Comparison of ENCODE assay signal across 14 mouse cellular contexts in genomic region chr17:46521963-46522668, GRCm38 (mm10). TPM values are rescaled to one million over a fixed set of nuclear protein-coding genes. Genes with fewer than 3 reads are reported as not detected.
DNase-seq lines count a peak whose midpoint lies in the region; ATAC-seq and TF ChIP-seq lines count a peak whose summit lies in the region.
"Had no signal": no experiment of that assay in that cellular context is flagged by ENCODE, and none has a peak within 500 bp of the region (broad histone marks: within the 10 kb centered on the region; RNA-seq: fewer than 3 reads in every experiment).

No protein-coding gene starts in this region.

- TF ChIP-seq POLR2A in brain, embryonic 14.5 days (IDR thresholded peaks at IDR 0.05; ENCODE audit: borderline replicate concordance, extremely low read depth, insufficient read depth, insufficient read length, poor library complexity, severe bottlenecking): no peak

- 28% methylated on average over 24 of the region's 24 CpGs for WGBS in forebrain, embryonic 11.5 days
- 30% methylated on average over 24 of the region's 24 CpGs for WGBS in forebrain, embryonic 12.5 days
- 43% methylated on average over 24 of the region's 24 CpGs for WGBS in kidney, embryonic 16.5 days

- H3K4me2 ChIP-seq in forebrain, embryonic 11.5 days (ENCODE audit: low read depth, low read length, severe bottlenecking): no peak overlapping the region
- no peak overlapping the region; the same call in 1 of the 2 replicates for H3K4me2 ChIP-seq in forebrain, embryonic 12.5 days
- no peak overlapping the region for H3K4me2 ChIP-seq in kidney, embryonic 16.5 days (replicated peaks; ENCODE audit: low read depth, low read length)
- H3K4me2 ChIP-seq: limb, embryonic 15.5 days; midbrain, embryonic 12.5 days had no signal

- no peaks in the 10 kb centered on the region for H3K9me3 ChIP-seq in forebrain, embryonic 11.5 days (ENCODE audit: control insufficient read depth, low read length)
- no peaks in the 10 kb centered on the region for H3K9me3 ChIP-seq in forebrain, embryonic 12.5 days
- H3K9me3 ChIP-seq in kidney, embryonic 16.5 days (ENCODE audit: low read length): no peaks in the 10 kb centered on the region
- H3K9me3 ChIP-seq: limb, embryonic 15.5 days; midbrain, embryonic 12.5 days had no signal

- peak; percentile 65 for DNase-seq in forebrain, embryonic 11.5 days (ENCODE audit: low spot score)
- DNase-seq in kidney, postnatal 4 days: peak; percentile 24 to 53
- DNase-seq in brain, embryonic 14.5 days (ENCODE audit: low read depth): peak; percentile 37
- peak; percentile 34 for DNase-seq in lung, postnatal 36 days
- DNase-seq in adrenal gland, adult 18-20 months (ENCODE audit: low spot score in 2 of 2): no peak
- no peak for DNase-seq in frontal cortex, postnatal 10 days (ENCODE audit: low spot score in 2 of 2)
- DNase-seq: cerebellum, adult 8-10 months; heart, adult 18-20 months; thymus, adult 2 months had no signal

- H3K36me3 ChIP-seq in forebrain, embryonic 11.5 days (ENCODE audit: control insufficient read depth, insufficient read depth, low read length): no peaks in the 10 kb centered on the region
- no peaks in the 10 kb centered on the region for H3K36me3 ChIP-seq in forebrain, embryonic 12.5 days (replicated peaks)
- no peaks in the 10 kb centered on the region for H3K36me3 ChIP-seq in kidney, embryonic 16.5 days (ENCODE audit: insufficient read depth, low read length)

- no peak overlapping the region for H3K4me3 ChIP-seq in forebrain, embryonic 11.5 days (ENCODE audit: low read depth, low read length)
- no peak overlapping the region for H3K4me3 ChIP-seq in forebrain, embryonic 12.5 days (replicated peaks)
- H3K4me3 ChIP-seq in kidney, embryonic 16.5 days (ENCODE audit: low read length): no peak overlapping the region
- H3K4me3 ChIP-seq: limb, embryonic 15.5 days; midbrain, embryonic 12.5 days had no signal

- no peak for ATAC-seq in forebrain, embryonic 11.5 days (replicated peaks; ENCODE audit: low FRiP score)
- ATAC-seq in forebrain, embryonic 12.5 days (ENCODE audit: low FRiP score): no peak
- ATAC-seq in kidney, embryonic 16.5 days (ENCODE audit: low FRiP score, low TSS enrichment): no peak
- ATAC-seq: inflammation-experienced regulatory T-cells, adult 6 months had no signal

- H3K27ac ChIP-seq in forebrain, embryonic 11.5 days (ENCODE audit: low read depth, low read length): no peak overlapping the region
- H3K27ac ChIP-seq in forebrain, embryonic 12.5 days: no peak overlapping the region
- H3K27ac ChIP-seq in kidney, embryonic 16.5 days (ENCODE audit: low read length): no peak overlapping the region
- H3K27ac ChIP-seq: limb, embryonic 15.5 days; midbrain, embryonic 12.5 days had no signal

- H3K27me3 ChIP-seq in forebrain, embryonic 11.5 days (ENCODE audit: control insufficient read depth, insufficient read depth, low read length): peaks cover 4% of the 10 kb centered on the region; the same call in 1 of the 2 replicates
- peaks cover 43% of the 10 kb centered on the region for H3K27me3 ChIP-seq in forebrain, embryonic 12.5 days
- no peaks in the 10 kb centered on the region for H3K27me3 ChIP-seq in kidney, embryonic 16.5 days (ENCODE audit: insufficient read depth, low read length)

- H3K9ac ChIP-seq in forebrain, embryonic 11.5 days (ENCODE audit: low read length): no peak overlapping the region
- no peak overlapping the region for H3K9ac ChIP-seq in forebrain, embryonic 12.5 days
- H3K9ac ChIP-seq in kidney, embryonic 16.5 days (replicated peaks; ENCODE audit: low read length): no peak overlapping the region
- H3K9ac ChIP-seq: limb, embryonic 15.5 days had no signal

- TF ChIP-seq CTCF in brain, embryonic 14.5 days (IDR thresholded peaks at IDR 0.05; ENCODE audit: borderline replicate concordance, extremely low read depth, insufficient read depth, insufficient read length): 0 out of 2 replicates have a peak, but pooled peaks have one; percentile 31

- H3K4me1 ChIP-seq in forebrain, embryonic 11.5 days (replicated peaks; ENCODE audit: control insufficient read depth, insufficient read depth, low read length): 0 out of 2 replicates have a peak, but pooled peaks cover 2% of the 10 kb centered on the region
- H3K4me1 ChIP-seq in forebrain, embryonic 12.5 days: no peaks in the 10 kb centered on the region
- no peaks in the 10 kb centered on the region for H3K4me1 ChIP-seq in kidney, embryonic 16.5 days (ENCODE audit: insufficient read depth, low read length)
- H3K4me1 ChIP-seq: midbrain, embryonic 12.5 days had no signal

RNA-seq across cellular contexts. Expression of gene Cul9, which starts 24.1 kb away (rescaled TPM):
- 3.4 and 4.0 TPM in 2 replicates for polyA plus RNA-seq in forebrain, embryonic 11.5 days (2014; fragmentation: Nextera tagmentation; extraction: Ambion mirVana)
- 9.8 and 11.3 TPM in 2 replicates for polyA plus RNA-seq in forebrain, embryonic 12.5 days (2016; fragmentation: Nextera tagmentation; extraction: Ambion mirVana)
- 6.5 TPM in 2 replicates for polyA plus RNA-seq in kidney, embryonic 16.5 days (2015; fragmentation: Nextera tagmentation; extraction: Ambion mirVana)
- polyA plus RNA-seq in brain, embryonic 14.5 days (2012; rRNA removed): 37.5 and 50.4 TPM in 2 replicates
- 10 to 100 TPM; 24.8 to 30.1 TPM for total RNA-seq in adrenal gland, adult 18-20 months (2021)

RNA-seq across cellular contexts. Expression of gene Dnph1, which starts 25.6 kb away (rescaled TPM):
- polyA plus RNA-seq in forebrain, embryonic 11.5 days (2014; fragmentation: Nextera tagmentation; extraction: Ambion mirVana): 87.6 and 89.0 TPM in 2 replicates
- polyA plus RNA-seq in forebrain, embryonic 12.5 days (2016; fragmentation: Nextera tagmentation; extraction: Ambion mirVana): 68.3 and 71.7 TPM in 2 replicates
- 56.5 and 60.3 TPM in 2 replicates for polyA plus RNA-seq in kidney, embryonic 16.5 days (2015; fragmentation: Nextera tagmentation; extraction: Ambion mirVana)
- 17.6 and 25.7 TPM in 2 replicates for polyA plus RNA-seq in brain, embryonic 14.5 days (2012; rRNA removed)
- 1 to 10 TPM; 3.2 to 6.0 TPM for total RNA-seq in adrenal gland, adult 18-20 months (2021)

RNA-seq across cellular contexts. Expression of gene Srf, which starts 33.9 kb away (rescaled TPM):
- polyA plus RNA-seq in forebrain, embryonic 11.5 days (2014; fragmentation: Nextera tagmentation; extraction: Ambion mirVana): 5.0 and 5.2 TPM in 2 replicates
- polyA plus RNA-seq in forebrain, embryonic 12.5 days (2016; fragmentation: Nextera tagmentation; extraction: Ambion mirVana): 5.0 TPM in 2 replicates
- polyA plus RNA-seq in kidney, embryonic 16.5 days (2015; fragmentation: Nextera tagmentation; extraction: Ambion mirVana): 8.2 and 9.3 TPM in 2 replicates
- 83.2 and 87.6 TPM in 2 replicates for polyA plus RNA-seq in brain, embryonic 14.5 days (2012; rRNA removed)
- 10 to 100 TPM; 40.8 to 66.6 TPM for total RNA-seq in adrenal gland, adult 18-20 months (2021)

RNA-seq across cellular contexts. Expression of gene Ttbk1, which starts 34.6 kb away (rescaled TPM):
- 3.5 TPM in 2 replicates for polyA plus RNA-seq in forebrain, embryonic 11.5 days (2014; fragmentation: Nextera tagmentation; extraction: Ambion mirVana)
- 4.0 and 5.0 TPM in 2 replicates for polyA plus RNA-seq in forebrain, embryonic 12.5 days (2016; fragmentation: Nextera tagmentation; extraction: Ambion mirVana)
- polyA plus RNA-seq in kidney, embryonic 16.5 days (2015; fragmentation: Nextera tagmentation; extraction: Ambion mirVana): 0.15 and 0.23 TPM in 2 replicates
- 22.1 and 35.4 TPM in 2 replicates for polyA plus RNA-seq in brain, embryonic 14.5 days (2012; rRNA removed)
- 1 to 10 TPM in 1 of 2 experiments, under 1 TPM in 1; 0.96 to 1.0 TPM for total RNA-seq in adrenal gland, adult 18-20 months (2021)

Comparison
In these comparisons a context has a peak if more than half of its experiments do, and no peak if none do; other contexts are left out.
1. DNase-seq: peak in forebrain, embryonic 11.5 days (single experiment), kidney, postnatal 4 days (2 of 2), brain, embryonic 14.5 days (single experiment) and lung, postnatal 36 days (single experiment); none in adrenal gland, adult 18-20 months (0 of 2) and frontal cortex, postnatal 10 days (0 of 2).